Mouse (Mus musculus) neural tube, embryonic 15.5 days (tissue): ENCODE measurements around the gene Cldn9. TPM values are rescaled to one million over a fixed set of nuclear protein-coding genes. Genes with fewer than 3 reads are reported as not detected.

Experiments used
- polyA plus RNA-seq: library from polyadenylated mRNA; unstranded; fragments of >200 nt; fragmentation: Nextera tagmentation; extraction: Ambion mirVana; gene quantifications from 2 replicates; pipeline ENCODE4 v1.2.1, GENCODE M21; 2015

Cldn9 gene
- polyA plus RNA-seq, 1 experiment from 2014 or later: 1.1 TPM

Other genes starting within 250 kb of the Cldn9 start
- not detected in 2 replicates for gene Vmn2r117, start 204.3 kb downstream of the Cldn9 start, polyA plus RNA-seq
- gene Zfp213, start 119.8 kb downstream of the Cldn9 start, polyA plus RNA-seq: 16.0 and 16.4 TPM in 2 replicates
- 22.6 and 24.9 TPM in 2 replicates for gene Zfp13, start 84.5 kb downstream of the Cldn9 start, polyA plus RNA-seq
- not detected in 2 replicates for gene Zscan10, start 83.2 kb downstream of the Cldn9 start, polyA plus RNA-seq
- gene Mmp25, start 38.7 kb downstream of the Cldn9 start, polyA plus RNA-seq: 2.1 and 2.5 TPM in 2 replicates
- 0.84 TPM in 1 of 2 replicates, not detected in the other for gene Bicdl2, start 23.5 kb downstream of the Cldn9 start, polyA plus RNA-seq
- 129 and 149 TPM in 2 replicates for gene Hcfc1r1, start 10.4 kb downstream of the Cldn9 start, polyA plus RNA-seq
- 44.1 and 45.1 TPM in 2 replicates for gene Thoc6, start 10.1 kb downstream of the Cldn9 start, polyA plus RNA-seq
- gene Tnfrsf12a, start 6.6 kb downstream of the Cldn9 start, polyA plus RNA-seq: 9.1 and 9.5 TPM in 2 replicates
- gene Cldn6, start 4.8 kb downstream of the Cldn9 start, polyA plus RNA-seq: 0.14 and 8.5 TPM in 2 replicates
- gene 1520401A03Rik, start 38.8 kb upstream of the Cldn9 start, polyA plus RNA-seq: 0.23 and 0.27 TPM in 2 replicates
- gene Pkmyt1, start 42.3 kb upstream of the Cldn9 start, polyA plus RNA-seq: 17.5 and 26.7 TPM in 2 replicates
- gene Paqr4, start 56.8 kb upstream of the Cldn9 start, polyA plus RNA-seq: 53.0 and 60.0 TPM in 2 replicates
- gene Kremen2, start 61.8 kb upstream of the Cldn9 start, polyA plus RNA-seq: 1.3 and 6.9 TPM in 2 replicates
- 199 and 224 TPM in 2 replicates for gene Flywch1, start 87.6 kb upstream of the Cldn9 start, polyA plus RNA-seq
- gene Flywch2, start 102.1 kb upstream of the Cldn9 start, polyA plus RNA-seq: 74.8 and 94.6 TPM in 2 replicates
- 479 and 502 TPM in 2 replicates for gene Srrm2, start 106.5 kb upstream of the Cldn9 start, polyA plus RNA-seq
- 1,232 and 1,344 TPM in 2 replicates for gene Elob, start 145.1 kb upstream of the Cldn9 start, polyA plus RNA-seq
- not detected in 2 replicates for gene Prss33, start 152.0 kb upstream of the Cldn9 start, polyA plus RNA-seq
- 0.50 and 1.1 TPM in 2 replicates for gene Prss32, start 159.8 kb upstream of the Cldn9 start, polyA plus RNA-seq
- gene Prss41, start 160.1 kb upstream of the Cldn9 start, polyA plus RNA-seq: 1.9 and 2.0 TPM in 2 replicates
- not detected in 2 replicates for gene Prss21, start 184.0 kb upstream of the Cldn9 start, polyA plus RNA-seq
- gene Dcpp1, start 196.8 kb upstream of the Cldn9 start, polyA plus RNA-seq: not detected in 2 replicates
- not detected in 2 replicates for gene Dcpp2, start 196.9 kb upstream of the Cldn9 start, polyA plus RNA-seq
- not detected in 2 replicates for gene Dcpp3, start 233.4 kb upstream of the Cldn9 start, polyA plus RNA-seq